Mouse (Mus musculus): ENCODE results near the gene Cry1. TPM values are rescaled to one million over a fixed set of nuclear protein-coding genes. Genes with fewer than 3 reads are reported as not detected.

Gene Cry1
- polyA plus RNA-seq, 1 experiment, result 6.1 TPM

GRCm38 (mm10) chr10:85211673-85212072 lies 26.8 kb upstream of the Cry1 start:
- Histone ChIP-seq H3K79me2 (ENCODE audit: control insufficient read depth, insufficient read depth) (no peaks in the 10 kb centered on the region), H3K4me3 (no peak overlapping the region), H3K4me2 (ENCODE audit: low read depth) (no peak overlapping the region), H3K36me3 (ENCODE audit: control insufficient read depth, insufficient read depth) (no peaks in the 10 kb centered on the region), H3ac (ENCODE audit: control insufficient read depth, insufficient read length) (no peak overlapping the region), H3K27me3 (ENCODE audit: control insufficient read depth, insufficient read depth, insufficient read length) (no peaks in the 10 kb centered on the region)
- TF ChIP-seq MYOD1 (IDR thresholded peaks at IDR 0.05; ENCODE audit: control insufficient read depth in 1 of 3, insufficient read length in 2 of 3, low read depth in 2 of 3) (no peak), POLR2AphosphoS2 (IDR thresholded peaks at IDR 0.05; ENCODE audit: insufficient read length, low read depth) (no peak), TCF12 (IDR thresholded peaks at IDR 0.05; ENCODE audit: insufficient read depth, poor library complexity, severe bottlenecking) (no peak), REST (IDR thresholded peaks at IDR 0.05; ENCODE audit: insufficient read depth, insufficient read length) (no peak), TCF3 (IDR thresholded peaks at IDR 0.05; ENCODE audit: insufficient read length, low read depth) (no peak), USF1 (IDR thresholded peaks at IDR 0.05; ENCODE audit: low read depth) (no peak), MAX (IDR thresholded peaks at IDR 0.05; ENCODE audit: low read depth) (no peak), SRF (IDR thresholded peaks at IDR 0.05; ENCODE audit: control insufficient read depth, insufficient read length, low read depth) (no peak), E2F4 (IDR thresholded peaks at IDR 0.05; ENCODE audit: insufficient read depth) (no peak), POLR2A (IDR thresholded peaks at IDR 0.05; ENCODE audit: insufficient read length, low read depth) (no peak), MYOG (IDR thresholded peaks at IDR 0.05; ENCODE audit: control insufficient read depth in 1 of 3, insufficient read depth in 1 of 3, insufficient read length in 2 of 3, low read depth in 2 of 3) (no peak), CEBPB (IDR thresholded peaks at IDR 0.05; ENCODE audit: insufficient read depth, poor library complexity, severe bottlenecking) (no peak)

- TF ChIP-seq USF1 (IDR thresholded peaks at IDR 0.05; ENCODE audit: low read depth) (no peak), E2F4 (IDR thresholded peaks at IDR 0.05; ENCODE audit: insufficient read depth) (no peak), POLR2A (IDR thresholded peaks at IDR 0.05; ENCODE audit: insufficient read length, low read depth) (no peak), REST (IDR thresholded peaks at IDR 0.05; ENCODE audit: insufficient read depth, insufficient read length) (no peak), TCF12 (IDR thresholded peaks at IDR 0.05; ENCODE audit: insufficient read depth, poor library complexity, severe bottlenecking) (no peak), TCF3 (IDR thresholded peaks at IDR 0.05; ENCODE audit: insufficient read length, low read depth) (no peak), MYOD1 (IDR thresholded peaks at IDR 0.05; ENCODE audit: control insufficient read depth in 1 of 3, insufficient read length in 2 of 3, low read depth in 2 of 3) (no peak)
- H3K36me3 ChIP-seq (ENCODE audit: control insufficient read depth, insufficient read depth), result no peaks in the 10 kb centered on the region
These were observed 25.3 kb upstream of the Cry1 start for GRCm38 (mm10) chr10:85210125-85210524.

GRCm38 (mm10) chr10:85209119-85209605 lies 24.3 kb upstream of the Cry1 start:
- no peaks in the 10 kb centered on the region for H3K79me2 ChIP-seq (ENCODE audit: control insufficient read depth, insufficient read depth)
- H3K36me3 ChIP-seq (ENCODE audit: control insufficient read depth, insufficient read depth), result no peaks in the 10 kb centered on the region
- no peak overlapping the region for H3K4me3 ChIP-seq
- H3K27me3 ChIP-seq (ENCODE audit: control insufficient read depth, insufficient read depth, insufficient read length), result no peaks in the 10 kb centered on the region
- TF ChIP-seq E2F4 (IDR thresholded peaks at IDR 0.05; ENCODE audit: insufficient read depth) (no peak), POLR2A (IDR thresholded peaks at IDR 0.05; ENCODE audit: insufficient read length, low read depth) (no peak), REST (IDR thresholded peaks at IDR 0.05; ENCODE audit: insufficient read depth, insufficient read length) (no peak), MYOD1 (IDR thresholded peaks at IDR 0.05; ENCODE audit: control insufficient read depth in 1 of 3, insufficient read length in 2 of 3, low read depth in 2 of 3) (no peak), USF1 (IDR thresholded peaks at IDR 0.05; ENCODE audit: low read depth) (no peak), SRF (IDR thresholded peaks at IDR 0.05; ENCODE audit: control insufficient read depth, insufficient read length, low read depth) (no peak), MYOG (IDR thresholded peaks at IDR 0.05; ENCODE audit: control insufficient read depth in 1 of 3, insufficient read depth in 1 of 3, insufficient read length in 2 of 3, low read depth in 2 of 3) (no peak), TCF3 (IDR thresholded peaks at IDR 0.05; ENCODE audit: insufficient read length, low read depth) (no peak), CEBPB (IDR thresholded peaks at IDR 0.05; ENCODE audit: insufficient read depth, poor library complexity, severe bottlenecking) (no peak), MAX (IDR thresholded peaks at IDR 0.05; ENCODE audit: low read depth) (no peak), POLR2AphosphoS2 (IDR thresholded peaks at IDR 0.05; ENCODE audit: insufficient read length, low read depth) (no peak), TCF12 (IDR thresholded peaks at IDR 0.05; ENCODE audit: insufficient read depth, poor library complexity, severe bottlenecking) (no peak)
- no peak overlapping the region for H3ac ChIP-seq (ENCODE audit: control insufficient read depth, insufficient read length)
- no peak overlapping the region for H3K4me2 ChIP-seq (ENCODE audit: low read depth)

More at GRCm38 (mm10) chr10:85210125-85210524, 25.3 kb upstream of the Cry1 start:
- no peak overlapping the region for H3K4me3 ChIP-seq
- H3ac ChIP-seq (ENCODE audit: control insufficient read depth, insufficient read length), result no peak overlapping the region
- H3K79me2 ChIP-seq (ENCODE audit: control insufficient read depth, insufficient read depth), result no peaks in the 10 kb centered on the region
- H3K4me2 ChIP-seq (ENCODE audit: low read depth), result no peak overlapping the region
- no peaks in the 10 kb centered on the region for H3K27me3 ChIP-seq (ENCODE audit: control insufficient read depth, insufficient read depth, insufficient read length)

GRCm38 (mm10) chr10:85205316-85205715 lies 20.5 kb upstream of the Cry1 start:
- no peak overlapping the region for H3K4me2 ChIP-seq (ENCODE audit: low read depth)
- H3K4me3 ChIP-seq, result no peak overlapping the region
- no peak for TF ChIP-seq REST (IDR thresholded peaks at IDR 0.05; ENCODE audit: insufficient read depth, insufficient read length)
- TF ChIP-seq E2F4 (IDR thresholded peaks at IDR 0.05; ENCODE audit: insufficient read depth), result no peak
- no peak for TF ChIP-seq MAX (IDR thresholded peaks at IDR 0.05; ENCODE audit: low read depth)
- TF ChIP-seq SRF (IDR thresholded peaks at IDR 0.05; ENCODE audit: control insufficient read depth, insufficient read length, low read depth), result no peak
- no peak for TF ChIP-seq CEBPB (IDR thresholded peaks at IDR 0.05; ENCODE audit: insufficient read depth, poor library complexity, severe bottlenecking)
- no peak for TF ChIP-seq MYOG (IDR thresholded peaks at IDR 0.05; ENCODE audit: control insufficient read depth in 1 of 3, insufficient read depth in 1 of 3, insufficient read length in 2 of 3, low read depth in 2 of 3)
- no peak for TF ChIP-seq USF1 (IDR thresholded peaks at IDR 0.05; ENCODE audit: low read depth)
- no peak for TF ChIP-seq TCF3 (IDR thresholded peaks at IDR 0.05; ENCODE audit: insufficient read length, low read depth)
- no peak for TF ChIP-seq POLR2AphosphoS2 (IDR thresholded peaks at IDR 0.05; ENCODE audit: insufficient read length, low read depth)
- no peaks in the 10 kb centered on the region for H3K27me3 ChIP-seq (ENCODE audit: control insufficient read depth, insufficient read depth, insufficient read length)
- no peaks in the 10 kb centered on the region for H3K79me2 ChIP-seq (ENCODE audit: control insufficient read depth, insufficient read depth)
- no peak overlapping the region for H3ac ChIP-seq (ENCODE audit: control insufficient read depth, insufficient read length)
- no peaks in the 10 kb centered on the region for H3K36me3 ChIP-seq (ENCODE audit: control insufficient read depth, insufficient read depth)
